ENCODE assay signal across 8 mouse cellular contexts in the genomic region with DNA sequence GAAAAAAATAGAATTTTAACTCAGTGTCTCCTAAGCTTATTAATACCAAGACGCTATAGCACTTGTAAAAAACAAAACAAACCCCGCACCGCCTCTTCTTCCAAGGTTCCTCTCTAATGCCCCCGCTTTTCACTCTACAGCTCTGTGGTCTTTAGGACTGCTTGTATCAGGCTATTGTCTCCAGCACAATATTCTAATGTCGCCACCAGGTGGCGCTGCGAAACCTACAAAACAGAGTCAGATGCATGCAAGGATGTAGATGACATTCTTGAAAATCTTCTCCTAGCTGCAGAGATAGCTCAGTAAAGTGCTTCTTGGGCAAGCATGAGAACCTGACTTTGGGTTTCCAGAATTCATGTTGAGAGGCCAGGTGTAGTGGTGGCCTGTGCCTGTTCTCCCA.
DNase-seq lines count a peak whose midpoint lies in the region; TF ChIP-seq lines count a peak whose summit lies in the region.
"Had no signal": no experiment of that assay in that cellular context is flagged by ENCODE, and none has a peak within 500 bp of the region (broad histone marks: within the 10 kb centered on the region; RNA-seq: fewer than 3 reads in every experiment).

No protein-coding gene starts in this region.

- H3K27me3 ChIP-seq in MEL (ENCODE audit: control insufficient read depth in 1 of 2, insufficient read depth in 2 of 2, low read length in 2 of 2), result no peaks in the 10 kb centered on the region
- H3K27me3 ChIP-seq: liver, embryonic 15.5 days had no signal

- H3K79me2 ChIP-seq in MEL (ENCODE audit: control insufficient read depth, insufficient read depth, low read length, poor library complexity), result no peaks in the 10 kb centered on the region

- no peaks in the 10 kb centered on the region for H3K36me3 ChIP-seq in MEL (ENCODE audit: control insufficient read depth in 1 of 2, insufficient read depth in 2 of 2, low read length in 2 of 2)
- H3K36me3 ChIP-seq: liver, embryonic 15.5 days had no signal

- TF ChIP-seq RAD21 in MEL (IDR thresholded peaks at IDR 0.05; ENCODE audit: low read depth, low read length), result peak; percentile 52

- no peaks in the 10 kb centered on the region for H3K9me3 ChIP-seq in MEL (replicated peaks; ENCODE audit: insufficient read depth, low read length)
- H3K9me3 ChIP-seq: liver, embryonic 15.5 days had no signal

- TF ChIP-seq EP300 in MEL (IDR thresholded peaks at IDR 0.05; ENCODE audit: low read depth in 1 of 2, low read length in 2 of 2), result no peak

- H3K9ac ChIP-seq in MEL (ENCODE audit: control insufficient read depth, low read depth, low read length, poor library complexity, severe bottlenecking), result no peak overlapping the region
- H3K9ac ChIP-seq: liver, embryonic 15.5 days had no signal

- no peak for TF ChIP-seq POLR2A in MEL (IDR thresholded peaks at IDR 0.05; ENCODE audit: control insufficient read depth in 1 of 2, insufficient read depth in 1 of 2, low read depth in 1 of 2, low read length in 2 of 2, poor library complexity in 1 of 2)

- H3K4me3 ChIP-seq in MEL (ENCODE audit: control insufficient read depth in 1 of 2, insufficient read depth in 1 of 2, low read depth in 2 of 2, low read length in 2 of 2), result no peak overlapping the region
- H3K4me3 ChIP-seq: liver, embryonic 15.5 days had no signal

- peak; percentile 62 for DNase-seq in MEL (ENCODE audit: low read depth, low spot score)
- DNase-seq in adrenal gland, adult 8-10 months, result peak; percentile 34
- DNase-seq in embryo, embryonic 10 days (ENCODE audit: low spot score), result peak; percentile 93
- DNase-seq in gastrocnemius, postnatal 4 days (ENCODE audit: low spot score in 2 of 2), result peak; percentile 35 to 53
- DNase-seq in layer of hippocampus, adult 9-11 months, result peak; percentile 57
- DNase-seq in lung, postnatal 36 days, result peak; percentile 71
- DNase-seq in right cerebral cortex, postnatal 4 days, result peak; percentile 82

- no peak overlapping the region for H3K27ac ChIP-seq in MEL (ENCODE audit: control insufficient read depth, low read depth, low read length)
- H3K27ac ChIP-seq: liver, embryonic 15.5 days had no signal

- peak; percentile 69 to 74 (median 71) for TF ChIP-seq CTCF in MEL (IDR thresholded peaks at IDR 0.05 in 2 of 3, conservative IDR thresholded peaks at IDR 0.05 in 1 of 3; ENCODE audit: control insufficient read depth in 1 of 3, insufficient read depth in 1 of 3, low read depth in 2 of 3, low read length in 3 of 3, poor library complexity in 1 of 3, severe bottlenecking in 1 of 3)

- H3K4me1 ChIP-seq in MEL (ENCODE audit: control insufficient read depth in 1 of 2, insufficient read depth in 2 of 2, low read length in 2 of 2), result no peaks in the 10 kb centered on the region
- H3K4me1 ChIP-seq: liver, embryonic 15.5 days had no signal

TF ChIP-seq in MEL, 35 proteins besides CTCF, POLR2A, EP300 and RAD21:
- TF ChIP-seq CHD2 (IDR thresholded peaks at IDR 0.05; ENCODE audit: low read length), result no peak
- TF ChIP-seq RCOR1 (IDR thresholded peaks at IDR 0.05; ENCODE audit: low read depth, low read length), result no peak
- no peak for TF ChIP-seq HCFC1 (IDR thresholded peaks at IDR 0.05; ENCODE audit: low read depth, low read length)
- TF ChIP-seq MYC (IDR thresholded peaks at IDR 0.05; ENCODE audit: low read depth, low read length), result no peak
- peak; percentile 58 for TF ChIP-seq SMC3 (IDR thresholded peaks at IDR 0.05; ENCODE audit: low read depth, low read length)

Comparison
In these comparisons a context has a peak if more than half of its experiments do, and no peak if none do; other contexts are left out.
1. DNase-seq: peak in every context shown above with its lines; median percentile 93 in embryo, embryonic 10 days; 82 in right cerebral cortex, postnatal 4 days; 71 in lung, postnatal 36 days; 62 in MEL; 57 in layer of hippocampus, adult 9-11 months; 44 in gastrocnemius, postnatal 4 days; 34 in adrenal gland, adult 8-10 months.